Mouse (Mus musculus) hematopoietic stem cell, adult 5-6 weeks (primary cell): ENCODE measurements around the gene Utf1. TPM values are rescaled to one million over a fixed set of nuclear protein-coding genes. Genes with fewer than 3 reads are reported as not detected.

Experiments
- ATAC-seq, 2 experiments: fragments of 125-278 bp in 1 of 2; replicated peaks in 1 of 2; 2 replicates each; pipeline ENCODE4 v1.8.0; 2016 to 2017; ENCODE audit warnings: inconsistent platforms in 2 of 2, mild to moderate bottlenecking in 2 of 2, moderate number of reproducible peaks in 2 of 2, low read depth in 1 of 2, moderate TSS enrichment in 1 of 2; ENCODE audit not compliant: low FRiP score in 2 of 2, poor library complexity in 2 of 2, severe bottlenecking in 2 of 2, insufficient read depth in 1 of 2, low TSS enrichment in 1 of 2
- total RNA-seq: library from RNA; stranded (forward); fragments of 172-1452, 232-1000 nt; gene quantifications from 2 replicates; pipeline ENCODE4 v1.2.3, GENCODE M21; 2017

The Utf1 gene
- total RNA-seq, 1 experiment from 2014 or later = not detected

GRCm38 (mm10) chr7:139961141-139961540 lies 17.6 kb downstream of the Utf1 start:
- ATAC-seq = no peak

GRCm38 (mm10) chr7:139963814-139964213 lies 20.2 kb downstream of the Utf1 start:
- no peak for ATAC-seq

GRCm38 (mm10) chr7:139967175-139967574 lies 23.6 kb downstream of the Utf1 start:
- ATAC-seq = no peak

GRCm38 (mm10) chr7:139968428-139968827 lies 24.8 kb downstream of the Utf1 start:
- ATAC-seq = no peak

- no peak; a peak in 1 of 4 replicates for ATAC-seq
Observed at GRCm38 (mm10) chr7:139969348-139970130, 25.9 kb downstream of the Utf1 start.

- no peak for ATAC-seq
Observed at GRCm38 (mm10) chr7:139970216-139970919, 26.8 kb downstream of the Utf1 start.

GRCm38 (mm10) chr7:139970979-139971378 lies 27.4 kb downstream of the Utf1 start:
- no peak for ATAC-seq

- peak; percentile 47 to 67 for ATAC-seq
Observed at GRCm38 (mm10) chr7:139971436-139971835, 27.8 kb downstream of the Utf1 start.

GRCm38 (mm10) chr7:139972923-139973331 lies 29.3 kb downstream of the Utf1 start:
- no peak for ATAC-seq

GRCm38 (mm10) chr7:139974307-139974706 lies 30.7 kb downstream of the Utf1 start:
- peak; percentile 58 to 71 for ATAC-seq

GRCm38 (mm10) chr7:139975471-139975870 lies 31.9 kb downstream of the Utf1 start:
- no peak for ATAC-seq

GRCm38 (mm10) chr7:139978278-139978892 lies 34.8 kb downstream of the Utf1 start, which contains the start of gene 6430531B16Rik:
Gene 6430531B16Rik (minus strand): TSS chr7:139978755.
- ATAC-seq = peak; percentile 68 to 79

- ATAC-seq = no peak; a peak in 1 of 4 replicates
Observed at GRCm38 (mm10) chr7:139979011-139979719, 35.6 kb downstream of the Utf1 start.

- no peak for ATAC-seq
Observed at GRCm38 (mm10) chr7:139980778-139981177, 37.2 kb downstream of the Utf1 start.

GRCm38 (mm10) chr7:139982058-139982457 lies 38.5 kb downstream of the Utf1 start:
- no peak for ATAC-seq

GRCm38 (mm10) chr7:139984505-139984904 lies 40.9 kb downstream of the Utf1 start:
- peak; percentile 60 to 72; a peak in 3 of 4 replicates for ATAC-seq

- ATAC-seq = no peak
Observed at GRCm38 (mm10) chr7:139988272-139988671, 44.7 kb downstream of the Utf1 start.
